Comparison of ENCODE assay signal across 8 mouse cellular contexts in genomic region chr16:94327781-94328711, GRCm38 (mm10). TPM values are rescaled to one million over a fixed set of nuclear protein-coding genes. Genes with fewer than 3 reads are reported as not detected.
DNase-seq lines count a peak whose midpoint lies in the region; ATAC-seq lines count a peak whose summit lies in the region.

Gene Ripply3 (plus strand): TSS chr16:94328420.

- H3K27ac ChIP-seq in embryonic facial prominence, embryonic 11.5 days (replicated peaks; ENCODE audit: low read depth, low read length), result no peak within 1 kb of the TSS
- no peak within 1 kb of the TSS; the same call in 1 of the 2 replicates for H3K27ac ChIP-seq in heart, embryonic 11.5 days (ENCODE audit: low read depth, low read length)
- H3K27ac ChIP-seq in lung, embryonic 16.5 days (ENCODE audit: low read length), result peak within 1 kb of the TSS; percentile 70

- no peaks in the 10 kb centered on the region for H3K9me3 ChIP-seq in embryonic facial prominence, embryonic 11.5 days (replicated peaks; ENCODE audit: control insufficient read depth, low read length)
- no peaks in the 10 kb centered on the region for H3K9me3 ChIP-seq in heart, embryonic 11.5 days (replicated peaks; ENCODE audit: control insufficient read depth, low read length)
- H3K9me3 ChIP-seq in lung, embryonic 16.5 days (ENCODE audit: control insufficient read depth, low read length), result no peaks in the 10 kb centered on the region

- H3K4me1 ChIP-seq in embryonic facial prominence, embryonic 11.5 days (ENCODE audit: control insufficient read depth, insufficient read depth, low read length), result no peaks in the 10 kb centered on the region; the same call in 1 of the 2 replicates
- no peaks in the 10 kb centered on the region; the same call in 1 of the 2 replicates for H3K4me1 ChIP-seq in heart, embryonic 11.5 days (ENCODE audit: control insufficient read depth, insufficient read depth, low read length)
- H3K4me1 ChIP-seq in lung, embryonic 16.5 days (replicated peaks; ENCODE audit: control insufficient read depth, insufficient read depth, low read length), result no peaks in the 10 kb centered on the region; the same call in 1 of the 2 replicates

- H3K36me3 ChIP-seq in embryonic facial prominence, embryonic 11.5 days (replicated peaks; ENCODE audit: control insufficient read depth, insufficient read depth, low read depth, low read length), result no peaks in the 10 kb centered on the region
- no peaks in the 10 kb centered on the region for H3K36me3 ChIP-seq in heart, embryonic 11.5 days (ENCODE audit: control insufficient read depth, insufficient read depth, low read length)
- H3K36me3 ChIP-seq in lung, embryonic 16.5 days (ENCODE audit: control insufficient read depth, insufficient read depth, low read length), result no peaks in the 10 kb centered on the region

- under 1% methylated on average over 62 of the region's 63 CpGs for WGBS in embryonic facial prominence, embryonic 11.5 days
- 1% methylated on average over 63 of the region's 63 CpGs for WGBS in heart, embryonic 11.5 days (ENCODE audit: insufficient replicate concordance)
- 1% methylated on average over 63 of the region's 63 CpGs for WGBS in lung, embryonic 16.5 days

- peak within 1 kb of the TSS; percentile 85 for H3K4me2 ChIP-seq in embryonic facial prominence, embryonic 11.5 days (ENCODE audit: low read depth, low read length)
- peak within 1 kb of the TSS; percentile 94 for H3K4me2 ChIP-seq in heart, embryonic 11.5 days
- peak within 1 kb of the TSS; percentile 93 for H3K4me2 ChIP-seq in lung, embryonic 16.5 days (ENCODE audit: low read depth, low read length)

- H3K4me3 ChIP-seq in embryonic facial prominence, embryonic 11.5 days (ENCODE audit: low read depth, low read length), result peak within 1 kb of the TSS; percentile 49
- peak within 1 kb of the TSS; percentile 57 for H3K4me3 ChIP-seq in heart, embryonic 11.5 days (ENCODE audit: low read depth, low read length)
- peak within 1 kb of the TSS; percentile 65 for H3K4me3 ChIP-seq in lung, embryonic 16.5 days (ENCODE audit: low read length)

- peaks cover 16% of the 10 kb centered on the region for H3K27me3 ChIP-seq in embryonic facial prominence, embryonic 11.5 days (ENCODE audit: control insufficient read depth, insufficient read depth, low read length)
- peaks cover 13% of the 10 kb centered on the region for H3K27me3 ChIP-seq in heart, embryonic 11.5 days (ENCODE audit: control insufficient read depth, insufficient read depth, low read length)
- peaks cover 6% of the 10 kb centered on the region for H3K27me3 ChIP-seq in lung, embryonic 16.5 days (ENCODE audit: control insufficient read depth, insufficient read depth, low read depth, low read length)

- peak; percentile 24 for DNase-seq in ovary, postnatal 10 days (ENCODE audit: low spot score)
- no peak for DNase-seq in ovary, adult 18-20 months (ENCODE audit: low spot score)
- DNase-seq in embryonic facial prominence, embryonic 11.5 days (ENCODE audit: low spot score), result peak; percentile 45
- peak; percentile 67 to 69 for DNase-seq in kidney, adult 8-10 months
- DNase-seq in layer of hippocampus, adult 11-12 months (ENCODE audit: low spot score), result no peak

- no peak for ATAC-seq in embryonic facial prominence, embryonic 11.5 days (replicated peaks; ENCODE audit: insufficient number of reproducible peaks, low FRiP score, low TSS enrichment, low read depth)
- ATAC-seq in heart, embryonic 11.5 days (replicated peaks; ENCODE audit: insufficient number of reproducible peaks, low FRiP score, low TSS enrichment), result peak; percentile 65
- ATAC-seq in lung, embryonic 16.5 days (ENCODE audit: low read depth), result peak; percentile 85
- ATAC-seq in neutrophil, adult 5-6 weeks (ENCODE audit: extremely low read depth, insufficient number of reproducible peaks, low FRiP score, poor library complexity, severe bottlenecking), result peak; percentile 8; the same call in 1 of the 2 replicates

- peak within 1 kb of the TSS; percentile 60 for H3K9ac ChIP-seq in embryonic facial prominence, embryonic 11.5 days (replicated peaks; ENCODE audit: low read length)
- peak within 1 kb of the TSS; percentile 72 for H3K9ac ChIP-seq in heart, embryonic 11.5 days (ENCODE audit: low read depth, low read length)
- H3K9ac ChIP-seq in lung, embryonic 16.5 days (ENCODE audit: low read length), result peak within 1 kb of the TSS; percentile 71

RNA-seq across cellular contexts. Expression of gene Ripply3, which starts in this region (rescaled TPM):
- polyA plus RNA-seq in embryonic facial prominence, embryonic 11.5 days (2014; fragmentation: Nextera tagmentation; extraction: Ambion mirVana), result 5.2 and 6.3 TPM in 2 replicates
- polyA plus RNA-seq in heart, embryonic 11.5 days (2014; fragmentation: Nextera tagmentation; extraction: Ambion mirVana), result 4.9 and 6.0 TPM in 2 replicates
- polyA plus RNA-seq in lung, embryonic 16.5 days (2015; fragmentation: Nextera tagmentation; extraction: Ambion mirVana), result 23.5 and 24.5 TPM in 2 replicates
- 0.61 TPM in 1 of 2 replicates, not detected in the other for total RNA-seq in neutrophil, adult 5-6 weeks (2017)

Comparison
In these comparisons a context has a peak if more than half of its experiments do, and no peak if none do; other contexts are left out.
1. DNase-seq: peak in ovary, postnatal 10 days (single experiment), embryonic facial prominence, embryonic 11.5 days (single experiment) and kidney, adult 8-10 months (2 of 2); none in ovary, adult 18-20 months (single experiment) and layer of hippocampus, adult 11-12 months (single experiment).
2. Peak in ATAC-seq in neutrophil, adult 5-6 weeks; RNA of the gene not detected or under 1 TPM.
3. Peak in every context shown above with its lines, with median percentiles within 50 percentile points of each other: H3K4me2 ChIP-seq, H3K4me3 ChIP-seq and H3K9ac ChIP-seq.